Mouse (Mus musculus): ENCODE measurements around the gene Dsn1.

Gene Dsn1

GRCm38 (mm10) chr2:157006511-157007233 lies at the start of gene Dsn1:
TSS of gene Dsn1 (minus strand) at chr2:157007154.
- peak; percentile 61 for DNase-seq (ENCODE audit: extremely low spot score, low read depth, low spot score)

GRCm38 (mm10) chr2:157055721-157056120 lies 48.8 kb upstream of the Dsn1 start:
- DNase-seq (ENCODE audit: extremely low spot score, low read depth, low spot score): no peak

GRCm38 (mm10) chr2:157054816-157055215 lies 47.9 kb upstream of the Dsn1 start:
- DNase-seq (ENCODE audit: extremely low spot score, low read depth, low spot score): no peak

- DNase-seq (ENCODE audit: extremely low spot score, low read depth, low spot score): no peak
These were observed 47.3 kb upstream of the Dsn1 start for GRCm38 (mm10) chr2:157054297-157054696.

- no peak for DNase-seq (ENCODE audit: extremely low spot score, low read depth, low spot score)
These were observed 46.8 kb upstream of the Dsn1 start for GRCm38 (mm10) chr2:157053787-157054186.

GRCm38 (mm10) chr2:157053124-157053523 lies 46.2 kb upstream of the Dsn1 start:
- DNase-seq (ENCODE audit: extremely low spot score, low read depth, low spot score): no peak

- no peak for DNase-seq (ENCODE audit: extremely low spot score, low read depth, low spot score)
These were observed 45.5 kb upstream of the Dsn1 start for GRCm38 (mm10) chr2:157052448-157052847.

- no peak for DNase-seq (ENCODE audit: extremely low spot score, low read depth, low spot score)
These were observed 42.9 kb upstream of the Dsn1 start for GRCm38 (mm10) chr2:157049831-157050243.

- no peak for DNase-seq (ENCODE audit: extremely low spot score, low read depth, low spot score)
These were observed 41.6 kb upstream of the Dsn1 start for GRCm38 (mm10) chr2:157048395-157049181.

GRCm38 (mm10) chr2:157046956-157047355 lies 40.0 kb upstream of the Dsn1 start:
- no peak for DNase-seq (ENCODE audit: extremely low spot score, low read depth, low spot score)

- no peak for DNase-seq (ENCODE audit: extremely low spot score, low read depth, low spot score)
These were observed 39.0 kb upstream of the Dsn1 start for GRCm38 (mm10) chr2:157045932-157046331.

- DNase-seq (ENCODE audit: extremely low spot score, low read depth, low spot score): no peak
These were observed 37.0 kb upstream of the Dsn1 start for GRCm38 (mm10) chr2:157043987-157044386.

- DNase-seq (ENCODE audit: extremely low spot score, low read depth, low spot score): no peak
These were observed 36.6 kb upstream of the Dsn1 start for GRCm38 (mm10) chr2:157043556-157043955.

- DNase-seq (ENCODE audit: extremely low spot score, low read depth, low spot score): no peak
These were observed 34.5 kb upstream of the Dsn1 start for GRCm38 (mm10) chr2:157041421-157041820.

- no peak for DNase-seq (ENCODE audit: extremely low spot score, low read depth, low spot score)
These were observed 33.7 kb upstream of the Dsn1 start for GRCm38 (mm10) chr2:157040649-157041046.

GRCm38 (mm10) chr2:157039900-157040648 lies 33.1 kb upstream of the Dsn1 start:
- DNase-seq (ENCODE audit: extremely low spot score, low read depth, low spot score): no peak

GRCm38 (mm10) chr2:157037303-157037702 lies 30.3 kb upstream of the Dsn1 start:
- no peak for DNase-seq (ENCODE audit: extremely low spot score, low read depth, low spot score)

- DNase-seq (ENCODE audit: extremely low spot score, low read depth, low spot score): no peak
These were observed 29.4 kb upstream of the Dsn1 start for GRCm38 (mm10) chr2:157036400-157036799.

- no peak for DNase-seq (ENCODE audit: extremely low spot score, low read depth, low spot score)
These were observed 28.4 kb upstream of the Dsn1 start for GRCm38 (mm10) chr2:157035371-157035770.

GRCm38 (mm10) chr2:157030804-157031203 lies 23.9 kb upstream of the Dsn1 start:
- no peak for DNase-seq (ENCODE audit: extremely low spot score, low read depth, low spot score)

- DNase-seq (ENCODE audit: extremely low spot score, low read depth, low spot score): no peak
These were observed 21.3 kb upstream of the Dsn1 start for GRCm38 (mm10) chr2:157028261-157028660.

All from hindlimb bud, embryonic 11.5 days (tissue).